Mouse (Mus musculus): Measurements from ENCODE around the gene Gm20716. TPM values are rescaled to one million over a fixed set of nuclear protein-coding genes. Genes with fewer than 3 reads are reported as not detected.

Gm20716 gene
- polyA plus RNA-seq, 1 experiment: 46.6 TPM

GRCm38 (mm10) chr2:168204476-168204999 lies 25.6 kb downstream of the Gm20716 start:
- no peak overlapping the region for H3K27ac ChIP-seq (ENCODE audit: insufficient read depth, low read length)
- peak overlapping the region; percentile 98 for H3K4me3 ChIP-seq (ENCODE audit: insufficient read depth, low read length)
- no peak for TF ChIP-seq POLR2A (IDR thresholded peaks at IDR 0.05; ENCODE audit: low read depth, low read length)
- H3K4me1 ChIP-seq (ENCODE audit: control insufficient read depth, insufficient read depth, low read length): peaks cover 8% of the 10 kb centered on the region

GRCm38 (mm10) chr2:168200014-168200691 lies 30.0 kb downstream of the Gm20716 start:
- TF ChIP-seq POLR2A (IDR thresholded peaks at IDR 0.05; ENCODE audit: low read depth, low read length) (no peak), CTCF (IDR thresholded peaks at IDR 0.05; ENCODE audit: borderline replicate concordance, insufficient read depth, low read length) (no peak)
- Histone ChIP-seq H3K27ac (ENCODE audit: insufficient read depth, low read length) (no peak overlapping the region), H3K4me1 (ENCODE audit: control insufficient read depth, insufficient read depth, low read length) (peaks cover 13% of the 10 kb centered on the region), H3K4me3 (ENCODE audit: insufficient read depth, low read length) (no peak overlapping the region)

- peaks cover 14% of the 10 kb centered on the region for H3K4me1 ChIP-seq (ENCODE audit: control insufficient read depth, insufficient read depth, low read length)
- H3K4me3 ChIP-seq (ENCODE audit: insufficient read depth, low read length): no peak overlapping the region
- TF ChIP-seq POLR2A (IDR thresholded peaks at IDR 0.05; ENCODE audit: low read depth, low read length) (no peak), CTCF (IDR thresholded peaks at IDR 0.05; ENCODE audit: borderline replicate concordance, insufficient read depth, low read length) (no peak)
- no peak overlapping the region for H3K27ac ChIP-seq (ENCODE audit: insufficient read depth, low read length)
Observed at GRCm38 (mm10) chr2:168199476-168199875, 30.7 kb downstream of the Gm20716 start.

- no peak for TF ChIP-seq CTCF (IDR thresholded peaks at IDR 0.05; ENCODE audit: borderline replicate concordance, insufficient read depth, low read length)
- TF ChIP-seq POLR2A (IDR thresholded peaks at IDR 0.05; ENCODE audit: low read depth, low read length): no peak
- H3K27ac ChIP-seq (ENCODE audit: insufficient read depth, low read length): no peak overlapping the region
- H3K4me3 ChIP-seq (ENCODE audit: insufficient read depth, low read length): no peak overlapping the region
- H3K4me1 ChIP-seq (ENCODE audit: control insufficient read depth, insufficient read depth, low read length): peaks cover 19% of the 10 kb centered on the region
Observed at GRCm38 (mm10) chr2:168198421-168198820, 31.7 kb downstream of the Gm20716 start.

GRCm38 (mm10) chr2:168195721-168196120 lies 34.4 kb downstream of the Gm20716 start:
- Histone ChIP-seq H3K27ac (ENCODE audit: insufficient read depth, low read length) (no peak overlapping the region), H3K4me3 (ENCODE audit: insufficient read depth, low read length) (no peak overlapping the region), H3K4me1 (ENCODE audit: control insufficient read depth, insufficient read depth, low read length) (peaks cover 33% of the 10 kb centered on the region)
- TF ChIP-seq POLR2A (IDR thresholded peaks at IDR 0.05; ENCODE audit: low read depth, low read length): no peak
- no peak for TF ChIP-seq CTCF (IDR thresholded peaks at IDR 0.05; ENCODE audit: borderline replicate concordance, insufficient read depth, low read length)

GRCm38 (mm10) chr2:168193685-168194084 lies 36.5 kb downstream of the Gm20716 start:
- no peak overlapping the region for H3K27ac ChIP-seq (ENCODE audit: insufficient read depth, low read length)
- TF ChIP-seq CTCF (IDR thresholded peaks at IDR 0.05; ENCODE audit: borderline replicate concordance, insufficient read depth, low read length): no peak
- no peak overlapping the region for H3K4me3 ChIP-seq (ENCODE audit: insufficient read depth, low read length)
- peaks cover 24% of the 10 kb centered on the region for H3K4me1 ChIP-seq (ENCODE audit: control insufficient read depth, insufficient read depth, low read length)

GRCm38 (mm10) chr2:168191856-168192255 lies 38.3 kb downstream of the Gm20716 start:
- peaks cover 22% of the 10 kb centered on the region for H3K4me1 ChIP-seq (ENCODE audit: control insufficient read depth, insufficient read depth, low read length)
- TF ChIP-seq POLR2A (IDR thresholded peaks at IDR 0.05; ENCODE audit: low read depth, low read length) (no peak), CTCF (IDR thresholded peaks at IDR 0.05; ENCODE audit: borderline replicate concordance, insufficient read depth, low read length) (no peak)

GRCm38 (mm10) chr2:168175946-168176345 lies 54.2 kb downstream of the Gm20716 start:
- TF ChIP-seq POLR2A (IDR thresholded peaks at IDR 0.05; ENCODE audit: low read depth, low read length) (no peak), CTCF (IDR thresholded peaks at IDR 0.05; ENCODE audit: borderline replicate concordance, insufficient read depth, low read length) (no peak)
- no peak overlapping the region for H3K4me3 ChIP-seq (ENCODE audit: insufficient read depth, low read length)
- no peaks in the 10 kb centered on the region for H3K4me1 ChIP-seq (ENCODE audit: control insufficient read depth, insufficient read depth, low read length)
- H3K27ac ChIP-seq (ENCODE audit: insufficient read depth, low read length): no peak overlapping the region

More at GRCm38 (mm10) chr2:168191856-168192255, 38.3 kb downstream of the Gm20716 start:
- Histone ChIP-seq H3K4me3 (ENCODE audit: insufficient read depth, low read length) (no peak overlapping the region), H3K27ac (ENCODE audit: insufficient read depth, low read length) (no peak overlapping the region)

GRCm38 (mm10) chr2:168170167-168170685 lies 59.9 kb downstream of the Gm20716 start:
- H3K27ac ChIP-seq (ENCODE audit: insufficient read depth, low read length): 0 out of 2 replicates have a peak overlapping the region, but pooled peaks have one; percentile 30
- H3K4me1 ChIP-seq (ENCODE audit: control insufficient read depth, insufficient read depth, low read length): peaks cover 4% of the 10 kb centered on the region; the same call in 1 of the 2 replicates
- no peak overlapping the region for H3K4me3 ChIP-seq (ENCODE audit: insufficient read depth, low read length)
- TF ChIP-seq POLR2A (IDR thresholded peaks at IDR 0.05; ENCODE audit: low read depth, low read length): peak; percentile 45; the same call in 1 of the 2 replicates
- no peak for TF ChIP-seq CTCF (IDR thresholded peaks at IDR 0.05; ENCODE audit: borderline replicate concordance, insufficient read depth, low read length)

GRCm38 (mm10) chr2:168169800-168170113 lies 60.4 kb downstream of the Gm20716 start:
- Histone ChIP-seq H3K27ac (ENCODE audit: insufficient read depth, low read length) (0 out of 2 replicates have a peak overlapping the region, but pooled peaks have one; percentile 30), H3K4me1 (ENCODE audit: control insufficient read depth, insufficient read depth, low read length) (peaks cover 4% of the 10 kb centered on the region; the same call in 1 of the 2 replicates), H3K4me3 (ENCODE audit: insufficient read depth, low read length) (no peak overlapping the region)
- TF ChIP-seq POLR2A (IDR thresholded peaks at IDR 0.05; ENCODE audit: low read depth, low read length) (no peak), CTCF (IDR thresholded peaks at IDR 0.05; ENCODE audit: borderline replicate concordance, insufficient read depth, low read length) (no peak)

Data from embryonic fibroblast, embryonic 13.5 days (primary cell).